Mouse (Mus musculus): ENCODE data around the gene Mavs.

DNA sequence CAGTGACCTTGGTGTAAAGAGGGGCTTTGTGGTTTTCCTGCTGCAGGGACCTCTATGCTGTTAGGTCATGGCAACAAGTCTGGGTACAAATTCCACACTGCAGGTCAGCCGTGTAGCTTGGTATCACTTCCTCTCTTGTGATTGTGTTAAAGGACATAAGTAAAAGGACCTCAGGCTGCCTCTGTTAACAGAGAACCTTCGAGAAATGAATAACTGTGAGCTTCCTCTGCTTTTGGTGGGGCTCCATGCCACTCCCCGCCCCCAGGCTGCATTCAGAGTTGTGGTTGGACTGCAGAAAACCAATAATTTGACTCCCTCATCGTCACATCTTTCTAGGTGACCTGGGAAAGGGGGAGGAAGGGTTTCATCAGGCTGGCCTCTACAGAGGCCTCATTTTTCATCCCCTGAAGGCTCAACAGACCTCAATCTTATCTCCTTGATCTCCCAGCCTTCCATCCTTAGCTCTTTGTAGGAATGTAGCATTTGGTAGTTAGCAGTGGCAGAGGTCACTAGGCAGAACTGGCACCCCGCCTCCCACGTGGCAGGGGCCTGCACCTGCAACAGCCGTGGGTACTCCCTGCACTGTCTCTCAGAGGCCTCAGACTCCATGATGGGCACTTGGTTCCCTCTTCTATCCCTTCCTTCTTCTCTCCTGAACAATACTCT is 1.2 kb downstream of the Mavs start:
- no peak for TF ChIP-seq CTCF (IDR thresholded peaks at IDR 0.05; ENCODE audit: low read depth)
- TF ChIP-seq EP300 (IDR thresholded peaks at IDR 0.05; ENCODE audit: low read depth) = no peak

Data from heart, postnatal 0 days (tissue).